Mouse (Mus musculus) heart, postnatal 0 days (tissue): ENCODE measurements around the gene Vps41. TPM values are rescaled to one million over a fixed set of nuclear protein-coding genes. Genes with fewer than 3 reads are reported as not detected.

Experiments
- ATAC-seq: fragments of 200-750 bp; cut with Nextera tagmentation; 2 replicates; pipeline ENCODE4 v1.8.0; 2017; ENCODE audit warnings: low read depth, moderate number of reproducible peaks, moderate library complexity; ENCODE audit not compliant: insufficient read depth
- DNase-seq: peaks from one replicate; pipeline ENCODE4 v3.0.0-alpha.2; 2016; ENCODE audit warnings: low spot score
- H3K27ac ChIP-seq: fragments of 300-500 bp; sonication (generic); 2 replicates; pipeline ENCODE4 v1.5.1; 2014; ENCODE audit warnings: low read depth, mild to moderate bottlenecking
- H3K27me3 ChIP-seq: fragments of 300-500 bp; sonication (generic); 2 replicates; pipeline ENCODE4 v1.6.1; 2014; ENCODE audit warnings: low read length, mixed read lengths; ENCODE audit not compliant: control insufficient read depth, insufficient read depth
- H3K36me3 ChIP-seq: fragments of 300-500 bp; sonication (generic); replicated peaks from 2 replicates; pipeline ENCODE4 v1.6.1; 2014; ENCODE audit warnings: low read length, mixed read lengths; ENCODE audit not compliant: control insufficient read depth, insufficient read depth
- H3K4me1 ChIP-seq: fragments of 300-500 bp; sonication (generic); 2 replicates; pipeline ENCODE4 v1.6.1; 2014; ENCODE audit warnings: antibody characterized with exemption; ENCODE audit not compliant: control insufficient read depth, insufficient read depth
- H3K4me2 ChIP-seq: fragments of 300-500 bp; sonication (generic); 2 replicates; pipeline ENCODE4 v1.6.1; 2014; ENCODE audit warnings: low read depth, mild to moderate bottlenecking, low read length, moderate library complexity
- H3K4me3 ChIP-seq: fragments of 300-500 bp; sonication (generic); 2 replicates; pipeline ENCODE4 v1.5.1; 2014; ENCODE audit warnings: low read depth, low read length
- H3K9ac ChIP-seq: fragments of 300-500 bp; sonication (generic); replicated peaks from 2 replicates; pipeline ENCODE4 v1.6.1; 2014; ENCODE audit warnings: low read depth, low read length, mixed read lengths
- H3K9me3 ChIP-seq: fragments of 300-500 bp; sonication (generic); replicated peaks from 2 replicates; pipeline ENCODE4 v1.6.1; 2016; ENCODE audit warnings: low read length; ENCODE audit not compliant: control insufficient read depth
- CTCF ChIP-seq: IDR thresholded peaks from 2 replicates; pipeline ENCODE4 v1.5.1; 2016; ENCODE audit warnings: antibody characterized with exemption, control low read depth, low read depth
- EP300 ChIP-seq: IDR thresholded peaks from 2 replicates; pipeline ENCODE4 v1.6.1; 2016; ENCODE audit warnings: antibody characterized with exemption, low read depth
- WGBS: fragments of 180-500 bp; shearing (Covaris S2); extraction: QIAGEN DNeasy Blood & Tissue Kit; methylation state at CpG from one replicate; pipeline ENCODE4 v1.1.7; 2014; 5-methylcytosine and 5-hydroxymethylcytosine counted together
- polyA plus RNA-seq: library from polyadenylated mRNA; unstranded; fragments of >200 nt; fragmentation: Nextera tagmentation; extraction: Ambion mirVana; gene quantifications from 2 replicates; pipeline ENCODE4 v1.2.1, GENCODE M21; 2015
- total RNA-seq: library from RNA; depleted of rRNA; stranded (reverse); fragments of >200 nt; gene quantifications from 2 replicates; pipeline ENCODE4 v1.2.3, GENCODE M21; 2014; ENCODE audit warnings: low replicate concordance

The Vps41 gene
- total and polyA plus RNA-seq, 2 experiments from 2014 or later: 25.2 to 32.6 TPM

DNA sequence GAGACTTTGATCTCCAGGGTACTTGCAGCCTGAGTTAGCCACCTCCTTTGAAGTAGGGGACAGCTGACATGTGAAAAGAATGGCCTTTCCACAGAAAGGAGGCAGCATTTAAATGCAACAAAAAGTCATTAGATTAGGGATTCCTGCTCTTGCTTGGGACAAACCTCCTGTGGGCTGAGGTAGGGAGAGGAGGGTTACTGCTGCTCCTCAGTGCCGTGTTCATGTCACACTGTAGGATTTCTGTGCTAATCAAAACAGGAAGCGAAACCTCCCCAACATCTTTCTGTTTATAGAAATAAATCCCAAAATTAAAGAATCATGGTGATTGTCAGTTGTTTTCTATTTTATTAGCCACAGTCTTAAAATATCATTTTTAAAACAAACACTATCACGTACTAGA is 77.4 kb downstream of the Vps41 start:
- H3K4me1 ChIP-seq: peaks cover 9% of the 10 kb centered on the region
- WGBS: 78% methylated on average over 3 of the region's 3 CpGs
- H3K27me3 ChIP-seq: no peaks in the 10 kb centered on the region
- TF ChIP-seq EP300 (no peak), CTCF (no peak)
- no peaks in the 10 kb centered on the region for H3K9me3 ChIP-seq
- ATAC-seq (no peak), DNase-seq (no peak)
- no peak overlapping the region for H3K27ac ChIP-seq
- H3K4me3 ChIP-seq: no peak overlapping the region
- no peak overlapping the region for H3K9ac ChIP-seq
- no peak overlapping the region for H3K4me2 ChIP-seq
- 0 out of 2 replicates have a peak, but pooled peaks cover 5% of the 10 kb centered on the region for H3K36me3 ChIP-seq

- Histone ChIP-seq H3K4me2 (no peak overlapping the region), H3K9me3 (no peaks in the 10 kb centered on the region), H3K27ac (no peak overlapping the region), H3K4me1 (no peaks in the 10 kb centered on the region), H3K27me3 (no peaks in the 10 kb centered on the region), H3K4me3 (no peak overlapping the region), H3K36me3 (0 out of 2 replicates have a peak, but pooled peaks cover 5% of the 10 kb centered on the region), H3K9ac (no peak overlapping the region)
- TF ChIP-seq CTCF (no peak), EP300 (no peak)
- 86% methylated on average over 5 of the region's 5 CpGs for WGBS
- DNase-seq (no peak), ATAC-seq (no peak; the same call in 1 of the 2 replicates)
Observed at GRCm38 (mm10) chr13:18797555-18797954, 80.5 kb downstream of the Vps41 start.

DNA sequence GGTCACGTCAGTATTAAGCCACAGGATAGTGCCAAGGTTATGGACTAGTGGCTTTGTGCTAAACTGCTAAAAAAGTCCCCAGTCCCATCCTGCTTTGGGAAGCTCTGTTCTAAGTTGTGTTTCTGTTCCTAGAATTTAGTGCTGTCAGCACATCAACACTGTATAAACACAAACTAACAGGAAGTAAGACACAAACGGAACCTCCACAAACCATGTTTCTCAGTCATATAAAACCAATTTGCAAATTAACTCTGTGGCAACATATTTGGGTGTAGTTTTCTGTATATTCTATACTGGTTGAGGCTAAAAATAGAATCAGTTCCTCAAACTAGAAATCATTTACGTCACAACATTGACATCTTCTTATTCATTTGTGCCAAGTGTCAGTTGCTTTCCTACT is 83.3 kb downstream of the Vps41 start:
- 0 out of 2 replicates have a peak, but pooled peaks cover 5% of the 10 kb centered on the region for H3K36me3 ChIP-seq
- ATAC-seq (no peak), DNase-seq (no peak)
- no peaks in the 10 kb centered on the region for H3K27me3 ChIP-seq
- no peak overlapping the region for H3K27ac ChIP-seq
- no peak overlapping the region for H3K4me3 ChIP-seq
- no peak for TF ChIP-seq EP300
- TF ChIP-seq CTCF: no peak
- WGBS: 67% methylated on average over 3 of the region's 3 CpGs
- H3K9me3 ChIP-seq: no peaks in the 10 kb centered on the region
- no peak overlapping the region for H3K9ac ChIP-seq
- no peak overlapping the region for H3K4me2 ChIP-seq
- no peaks in the 10 kb centered on the region for H3K4me1 ChIP-seq

GRCm38 (mm10) chr13:18809465-18809864 is 92.4 kb downstream of the Vps41 start:
- Histone ChIP-seq H3K36me3 (peaks cover 19% of the 10 kb centered on the region), H3K9me3 (no peaks in the 10 kb centered on the region), H3K27me3 (no peaks in the 10 kb centered on the region), H3K4me2 (no peak overlapping the region), H3K27ac (no peak overlapping the region), H3K9ac (no peak overlapping the region), H3K4me3 (no peak overlapping the region), H3K4me1 (no peaks in the 10 kb centered on the region)
- TF ChIP-seq EP300: no peak
- no peak for TF ChIP-seq CTCF
- DNase-seq (no peak), ATAC-seq (no peak)
- WGBS: 79% methylated on average over 4 of the region's 4 CpGs

DNA sequence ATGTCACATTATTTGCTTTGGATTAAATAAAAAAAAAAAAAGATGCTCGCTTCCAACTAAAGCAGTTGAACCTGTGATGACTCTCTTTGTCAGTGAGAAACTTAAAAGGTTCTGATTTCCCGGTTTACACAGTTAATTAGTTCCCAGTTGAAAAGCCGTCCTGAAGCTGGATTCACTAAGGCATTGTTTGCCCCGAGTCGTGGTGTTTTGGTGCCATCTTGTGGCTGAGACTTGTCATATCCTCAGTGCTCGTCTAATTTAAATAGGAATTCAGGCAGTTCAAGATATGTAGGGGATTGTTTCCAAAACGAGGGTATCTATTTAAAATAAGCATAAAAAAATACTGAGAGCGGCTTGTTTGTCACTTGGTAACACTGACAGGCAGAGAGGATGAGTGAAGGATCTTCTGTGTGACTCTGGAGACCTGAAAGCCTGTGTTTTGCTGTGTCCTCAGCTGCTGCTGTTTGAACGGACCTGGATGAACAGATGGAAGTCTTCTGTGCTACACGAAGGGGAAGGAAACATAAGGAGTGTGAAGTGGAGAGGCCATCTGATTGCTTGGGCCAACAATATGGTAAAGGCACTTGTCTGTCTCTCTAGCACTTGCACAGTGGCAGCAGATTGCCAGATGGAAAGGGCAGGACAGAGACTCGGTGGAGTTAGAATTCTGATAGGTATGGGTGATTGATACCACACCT is 93.0 kb downstream of the Vps41 start:
- ATAC-seq (no peak), DNase-seq (peak; percentile 54)
- Histone ChIP-seq H3K27ac (no peak overlapping the region), H3K4me2 (no peak overlapping the region), H3K4me1 (no peaks in the 10 kb centered on the region), H3K9me3 (no peaks in the 10 kb centered on the region), H3K9ac (no peak overlapping the region), H3K27me3 (no peaks in the 10 kb centered on the region), H3K4me3 (no peak overlapping the region), H3K36me3 (peaks cover 26% of the 10 kb centered on the region)
- TF ChIP-seq CTCF (peak; percentile 91), EP300 (no peak)
- 17% methylated on average over 11 of the region's 11 CpGs for WGBS
